Mouse (Mus musculus): ENCODE data around the gene Oaz2. TPM values are rescaled to one million over a fixed set of nuclear protein-coding genes. Genes with fewer than 3 reads are reported as not detected.
"Not testable (repeated sequence)": the region's sequence is repeated elsewhere in the genome, so short reads cannot be mapped to it uniquely, and the experiment has no call there.

Oaz2 gene
- total RNA-seq, 2 experiments from 2014 or later: 1.4 to 3.4 TPM

DNA sequence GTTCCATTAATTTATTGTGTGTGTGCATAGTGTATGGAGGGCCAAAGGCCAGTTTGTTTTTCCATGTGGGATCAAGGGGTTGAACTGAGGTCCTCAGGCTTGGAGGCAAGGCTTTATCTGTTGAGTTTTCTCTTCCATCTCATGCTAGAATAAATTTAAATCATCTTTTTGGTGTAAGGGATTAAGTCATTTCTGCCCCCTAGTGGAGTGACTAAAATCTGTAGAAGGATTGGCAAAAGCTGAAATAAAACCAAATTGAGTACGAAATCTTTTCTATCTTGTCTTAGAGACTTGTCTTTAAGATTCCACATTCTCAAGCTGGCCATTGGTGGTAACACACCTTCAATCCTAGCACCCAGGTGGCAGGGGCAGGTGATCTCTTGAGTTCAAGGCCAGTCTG is 15.2 kb downstream of the Oaz2 start:
- no peak for ATAC-seq (replicated peaks; ENCODE audit: low FRiP score, poor library complexity, severe bottlenecking)

DNA sequence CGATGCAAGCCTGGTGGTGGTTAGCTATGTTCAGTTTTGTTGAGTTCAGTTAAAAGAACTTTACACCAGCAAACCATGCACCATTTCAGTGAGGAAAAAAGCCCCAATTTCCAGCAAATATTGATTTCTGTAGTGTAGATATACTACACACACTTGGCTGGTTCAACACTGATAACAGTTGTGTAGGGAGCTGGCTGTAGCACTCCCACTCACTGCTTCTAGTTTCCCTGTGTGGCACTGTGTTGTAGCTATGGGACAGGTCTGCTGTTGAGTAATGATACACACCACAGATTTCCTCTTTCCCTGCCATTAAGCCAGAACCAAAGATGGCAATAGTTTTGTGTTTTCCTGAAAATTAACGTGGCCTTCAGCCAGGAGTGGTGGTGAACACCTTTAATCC is 16.9 kb downstream of the Oaz2 start:
- ATAC-seq (replicated peaks; ENCODE audit: low FRiP score, poor library complexity, severe bottlenecking): no peak

DNA sequence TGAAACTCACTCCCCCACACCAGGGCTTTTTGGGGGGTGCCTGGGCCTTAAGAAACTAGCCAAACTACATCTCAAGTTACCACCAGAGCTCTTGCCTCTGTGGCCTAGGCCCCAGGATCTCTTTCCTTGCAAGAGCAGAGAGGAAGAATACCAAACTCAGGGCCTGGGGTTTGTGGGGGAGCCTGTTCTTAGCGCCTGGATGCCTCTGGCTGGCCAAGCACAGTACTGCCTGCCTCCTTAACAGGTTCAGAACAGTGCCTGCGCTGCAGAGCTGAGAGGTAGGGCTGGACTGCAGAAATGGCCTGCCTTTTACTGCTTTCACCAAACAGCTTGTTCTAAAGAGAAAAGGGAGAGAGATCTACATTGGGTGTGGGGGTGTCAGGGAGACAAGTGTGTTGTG is 22.1 kb downstream of the Oaz2 start:
- ATAC-seq (replicated peaks; ENCODE audit: low FRiP score, poor library complexity, severe bottlenecking): not testable (repeated sequence)

DNA sequence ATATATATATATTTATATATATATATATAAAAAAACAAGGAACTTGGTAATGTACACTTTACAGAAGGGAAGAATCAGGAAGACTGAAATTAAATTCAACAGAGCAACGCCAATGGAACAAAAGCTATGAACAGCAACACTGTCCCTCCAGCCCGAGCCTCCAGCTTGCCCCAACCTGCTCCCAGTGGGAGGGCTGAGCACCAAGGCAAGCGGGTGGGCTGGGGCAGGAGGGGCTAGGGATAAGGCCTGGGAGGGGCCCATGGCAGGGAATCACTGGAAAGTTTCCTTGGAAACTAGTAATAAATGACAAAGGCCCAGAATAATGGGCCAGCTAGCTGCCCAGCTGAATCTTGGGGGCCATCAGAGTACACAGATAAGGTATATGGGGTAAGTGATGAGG is 24.7 kb downstream of the Oaz2 start:
- no peak for ATAC-seq (replicated peaks; ENCODE audit: low FRiP score, poor library complexity, severe bottlenecking)

DNA sequence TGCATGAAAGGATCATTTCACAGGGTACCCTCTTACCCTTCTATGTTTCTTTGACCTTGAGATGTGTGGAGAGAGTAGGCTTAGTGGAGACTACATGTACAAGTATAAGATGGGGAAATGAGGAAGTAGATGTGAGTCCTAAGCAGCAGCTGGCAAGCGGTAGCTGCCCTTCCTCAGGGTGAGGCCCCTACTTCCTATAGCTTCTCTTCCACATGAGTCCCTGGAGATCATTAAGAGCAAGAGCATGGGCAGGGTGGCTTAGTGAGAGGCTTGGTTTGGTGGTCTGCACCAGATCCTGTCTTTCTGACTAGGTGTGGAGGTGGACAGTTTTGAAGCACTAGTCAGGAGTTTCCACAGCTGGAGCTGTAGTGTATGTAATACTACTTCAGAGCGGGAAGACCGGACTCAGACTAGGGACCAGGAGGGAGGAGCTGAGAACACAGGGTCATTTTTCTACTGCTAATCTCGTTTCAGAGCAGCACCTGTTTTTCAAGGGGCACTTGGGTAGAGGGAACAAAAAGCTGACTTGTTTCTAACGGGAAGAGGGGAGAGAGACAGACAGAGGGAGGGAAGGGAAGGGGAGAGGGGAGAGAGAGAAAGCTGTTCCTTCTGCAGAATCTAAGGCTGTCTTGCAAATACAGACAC is 25.3 kb downstream of the Oaz2 start:
- ATAC-seq (replicated peaks; ENCODE audit: low FRiP score, poor library complexity, severe bottlenecking): no peak

DNA sequence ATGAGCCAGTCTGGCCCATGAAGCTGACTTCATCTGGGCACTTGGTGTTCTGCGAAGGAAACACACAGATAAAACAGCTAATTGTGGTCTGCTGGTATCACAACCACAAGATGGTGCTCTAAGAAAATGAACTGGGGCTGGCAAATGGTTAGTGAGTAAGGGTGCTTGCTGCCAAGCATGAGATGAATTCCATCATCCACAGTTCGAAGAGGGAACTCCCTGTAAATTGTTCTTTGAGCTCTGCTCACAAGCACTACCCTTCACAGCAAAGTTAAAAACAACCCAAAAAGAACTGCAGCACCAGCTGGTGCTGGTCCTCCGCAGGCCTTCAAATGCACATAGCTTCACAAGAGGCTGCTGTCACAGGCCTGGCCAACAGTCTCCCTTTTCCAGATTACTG is 27.8 kb downstream of the Oaz2 start:
- no peak for ATAC-seq (replicated peaks; ENCODE audit: low FRiP score, poor library complexity, severe bottlenecking)

DNA sequence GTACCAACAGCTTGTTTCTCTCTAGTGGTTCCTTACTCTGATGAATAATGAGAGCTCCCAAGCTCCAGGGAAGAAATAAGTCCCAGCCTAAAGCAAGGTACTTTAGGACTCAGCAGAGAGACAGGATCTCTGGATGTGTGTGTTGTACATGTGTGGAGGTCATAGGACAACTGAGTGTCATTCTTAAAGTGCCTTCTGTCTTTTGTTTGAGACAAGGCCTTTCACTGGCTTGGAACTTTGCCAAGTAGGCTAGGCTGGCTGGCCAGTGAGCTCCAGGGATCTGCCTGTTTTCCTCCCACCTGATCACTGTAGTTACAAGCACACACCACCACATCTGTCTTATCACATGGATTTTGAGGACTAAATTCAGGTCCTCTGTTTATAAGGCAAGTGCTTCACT is 28.5 kb downstream of the Oaz2 start:
- ATAC-seq (replicated peaks; ENCODE audit: low FRiP score, poor library complexity, severe bottlenecking): no peak

DNA sequence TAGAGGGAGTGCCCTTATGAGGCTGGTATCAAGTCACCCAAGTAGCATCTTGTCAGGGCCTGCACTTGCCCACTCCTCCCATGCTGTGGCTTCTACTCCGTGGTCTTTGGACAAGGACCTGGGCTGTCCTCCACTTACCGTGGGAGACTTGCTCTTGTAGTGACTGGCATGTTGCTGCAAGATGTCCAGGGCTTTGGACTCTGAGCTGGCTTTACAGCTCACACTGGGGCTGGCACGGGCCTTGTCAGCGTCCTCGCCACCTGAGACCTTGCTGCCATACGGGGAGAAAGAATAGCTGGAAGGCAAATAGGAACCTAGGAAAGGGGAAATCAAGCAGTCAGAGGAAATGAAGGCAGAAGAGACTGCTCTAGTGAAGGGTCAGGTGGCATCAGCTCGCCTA is 29.6 kb downstream of the Oaz2 start:
- no peak for ATAC-seq (replicated peaks; ENCODE audit: low FRiP score, poor library complexity, severe bottlenecking)

DNA sequence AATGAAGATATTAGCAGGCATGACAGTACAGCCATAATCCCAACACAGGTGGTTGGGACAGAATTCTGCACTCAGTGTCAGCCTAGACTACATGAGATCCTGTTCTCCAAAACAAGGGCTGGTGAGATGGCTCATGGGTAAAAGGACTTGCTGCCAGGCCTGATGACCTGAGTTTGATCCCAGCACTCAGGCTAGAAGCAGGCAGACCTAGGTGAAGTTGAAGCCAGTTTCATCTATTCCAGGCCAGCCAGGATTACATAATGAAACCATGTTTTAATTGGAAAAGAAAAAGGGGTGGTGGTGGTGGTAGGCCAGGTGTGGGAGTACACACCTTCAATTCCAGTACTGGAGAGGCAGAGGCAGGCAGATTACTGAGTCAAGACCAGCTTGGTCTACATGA is 30.2 kb downstream of the Oaz2 start:
- ATAC-seq (replicated peaks; ENCODE audit: low FRiP score, poor library complexity, severe bottlenecking): no peak

DNA sequence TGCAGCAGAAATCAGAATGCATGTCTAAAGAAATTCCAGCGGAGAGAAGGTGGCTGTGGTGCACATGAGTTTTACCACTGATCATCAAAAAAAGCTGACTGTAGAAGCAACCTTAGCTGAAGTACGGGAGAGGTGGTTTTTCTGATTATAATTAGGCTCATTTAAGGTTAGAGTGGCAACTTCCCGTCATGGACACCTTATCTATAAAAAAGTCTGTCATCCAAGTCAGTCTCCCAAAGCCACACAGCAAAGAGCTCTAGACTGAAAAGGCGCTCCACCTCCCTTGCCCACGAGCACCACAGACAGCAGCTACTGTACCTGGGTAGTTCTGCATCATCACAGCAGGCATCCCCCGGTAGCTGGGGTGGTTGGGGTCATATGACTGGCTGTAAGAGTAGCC is 32.7 kb downstream of the Oaz2 start:
- ATAC-seq (replicated peaks; ENCODE audit: low FRiP score, poor library complexity, severe bottlenecking): no peak

DNA sequence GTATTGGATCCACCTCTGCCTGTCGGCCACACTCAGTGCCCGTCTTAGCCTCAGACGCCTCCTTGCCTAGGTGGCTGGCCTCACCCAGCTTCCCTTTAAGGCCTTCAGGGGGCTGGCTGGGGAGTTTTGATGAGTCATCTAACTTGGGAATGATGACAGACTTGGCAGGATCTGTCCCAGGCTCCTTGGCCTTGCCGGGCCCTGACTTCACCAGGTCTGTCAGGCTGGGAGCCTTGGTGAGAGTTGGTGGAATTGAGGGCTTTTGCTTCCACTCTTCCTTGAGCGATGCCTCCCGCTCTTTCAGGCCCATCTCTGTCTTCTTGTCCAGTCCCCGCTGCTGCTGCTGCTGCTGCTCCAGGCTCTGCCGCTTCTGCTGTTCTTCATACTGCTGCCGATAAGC is 34.5 kb downstream of the Oaz2 start:
- ATAC-seq (replicated peaks; ENCODE audit: low FRiP score, poor library complexity, severe bottlenecking): no peak; the same call in 1 of the 2 replicates

DNA sequence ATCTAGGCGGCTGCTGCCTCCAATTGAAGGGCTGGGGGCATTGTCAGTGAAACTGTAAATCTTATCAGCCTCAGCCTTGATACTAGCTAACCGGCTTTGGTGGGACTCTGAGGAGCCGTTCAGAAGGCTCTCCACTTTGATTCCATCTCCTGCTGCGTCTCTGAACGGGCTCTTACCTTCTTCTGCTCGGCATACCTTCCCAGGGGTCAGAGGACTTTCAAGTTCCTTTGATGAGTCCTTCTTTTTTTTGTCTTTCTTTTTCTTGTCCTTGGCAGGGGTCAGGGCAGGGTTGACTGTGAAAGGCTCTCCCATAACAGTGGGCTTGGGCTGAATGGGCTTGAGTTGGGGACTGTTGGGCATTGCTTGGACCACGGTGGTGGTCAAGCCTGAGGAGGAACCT is 35.4 kb downstream of the Oaz2 start:
- ATAC-seq (replicated peaks; ENCODE audit: low FRiP score, poor library complexity, severe bottlenecking): no peak

DNA sequence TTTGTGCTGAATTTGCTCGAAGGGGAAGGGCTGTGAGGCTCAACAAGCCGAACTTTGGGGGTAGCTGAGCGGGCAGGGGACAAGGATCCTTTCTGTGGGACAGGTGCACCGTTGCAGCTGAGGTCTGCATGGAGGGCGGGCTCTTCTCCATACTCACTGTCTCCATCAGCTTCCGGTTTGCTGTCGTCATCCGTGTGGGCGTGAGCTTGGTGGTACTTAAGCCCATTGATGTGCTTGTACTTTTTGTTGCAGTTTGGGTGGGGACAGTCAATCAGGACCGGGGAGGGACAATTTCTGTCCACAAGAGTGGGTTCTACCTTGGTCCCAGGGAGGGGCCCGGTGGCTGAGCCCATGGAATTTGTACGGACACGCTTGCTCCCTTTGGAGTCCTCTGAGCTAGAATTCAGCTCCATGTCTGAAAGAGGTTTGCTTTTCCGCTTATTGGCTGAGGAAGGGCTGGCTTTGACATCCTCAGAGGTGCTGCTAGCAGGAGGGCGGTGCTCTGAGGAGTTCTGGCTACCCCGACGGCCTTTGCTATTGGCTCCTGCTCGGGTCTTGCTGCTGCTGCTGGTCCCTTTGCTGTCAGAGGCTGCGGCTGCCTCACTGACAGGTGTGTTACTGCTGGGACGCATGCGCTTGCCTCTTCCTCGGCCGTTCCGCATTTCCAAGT is 36.3 kb downstream of the Oaz2 start:
- ATAC-seq (replicated peaks; ENCODE audit: low FRiP score, poor library complexity, severe bottlenecking): no peak

DNA sequence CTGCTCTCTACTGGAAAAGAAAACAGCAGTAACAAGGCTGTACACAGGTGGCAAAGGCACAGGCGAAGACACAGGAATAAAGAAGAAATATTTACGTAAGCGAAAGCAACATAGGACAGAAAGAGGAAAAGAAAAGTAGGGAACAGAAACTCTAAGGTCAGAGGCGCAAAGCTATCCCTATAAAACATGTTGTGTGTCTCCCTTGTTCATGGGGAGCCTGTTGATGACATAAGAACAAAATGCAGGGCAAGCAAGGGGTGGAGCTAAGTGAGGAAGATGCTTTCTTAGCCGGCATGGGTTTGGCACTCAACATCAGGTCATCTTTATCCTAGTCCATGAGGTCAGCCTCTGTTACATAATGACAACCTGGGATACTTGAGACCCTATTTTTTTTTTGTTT is 50.4 kb downstream of the Oaz2 start:
- no peak for ATAC-seq (replicated peaks; ENCODE audit: low FRiP score, poor library complexity, severe bottlenecking)

DNA sequence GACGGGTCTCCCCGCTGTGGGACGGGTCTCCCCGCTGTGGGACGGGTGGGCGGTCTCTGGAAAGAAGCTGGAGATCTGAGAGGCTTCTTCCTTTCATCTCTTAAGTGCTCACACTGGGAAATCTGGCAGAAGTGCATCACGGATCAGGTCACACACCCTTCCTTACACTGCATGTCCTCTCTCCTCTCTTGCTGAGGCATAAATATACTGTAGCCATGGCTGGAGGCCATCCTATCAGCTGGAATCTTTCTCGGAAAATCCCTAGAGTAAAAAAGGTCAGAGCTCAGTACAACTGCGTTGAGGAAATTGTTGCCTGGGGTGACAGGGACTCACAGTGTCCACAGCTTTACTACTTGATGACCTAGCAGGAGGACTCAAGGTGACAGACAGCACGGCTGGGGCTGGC is 53.4 kb downstream of the Oaz2 start:
- no peak for ATAC-seq (replicated peaks; ENCODE audit: low FRiP score, poor library complexity, severe bottlenecking)

DNA sequence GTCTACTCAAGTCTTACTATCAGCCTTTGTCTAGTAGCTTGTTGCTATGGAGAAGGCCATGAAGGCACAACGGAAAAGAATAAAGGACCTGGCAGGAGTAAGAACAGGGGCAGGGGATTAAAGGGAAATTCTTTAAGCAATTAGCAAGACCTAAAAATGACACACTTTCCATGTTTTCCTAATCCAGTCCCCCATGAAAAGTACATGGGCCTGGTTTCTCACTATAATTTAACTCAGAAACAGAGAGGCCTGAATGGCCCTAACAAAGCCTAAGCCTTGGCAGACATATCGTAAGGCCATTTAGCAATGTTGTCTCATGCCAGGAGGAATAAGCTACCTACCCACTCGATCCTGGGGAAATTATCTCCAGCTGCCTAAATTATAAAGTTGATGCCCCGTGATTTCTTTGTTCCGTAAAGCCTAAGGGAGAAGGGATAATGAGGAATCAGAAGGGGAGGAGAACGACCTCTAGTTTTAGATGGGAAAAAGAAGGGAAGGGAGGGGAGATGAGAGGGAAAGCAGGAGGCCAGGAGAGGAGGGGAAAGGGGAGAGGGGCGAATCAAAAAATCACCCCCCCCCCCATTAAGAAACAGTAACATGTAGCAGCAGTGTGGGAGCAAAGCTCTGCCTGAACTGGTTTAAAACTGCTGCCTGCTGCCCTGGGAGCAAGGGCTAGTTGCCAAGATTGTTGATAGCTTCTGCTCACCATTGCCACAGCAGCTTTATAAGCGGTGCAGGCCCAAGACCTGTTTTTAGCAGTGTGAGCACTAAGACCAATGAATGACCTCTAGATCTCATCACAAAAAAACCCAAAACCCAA is 56.9 kb downstream of the Oaz2 start:
- no peak for ATAC-seq (replicated peaks; ENCODE audit: low FRiP score, poor library complexity, severe bottlenecking)

DNA sequence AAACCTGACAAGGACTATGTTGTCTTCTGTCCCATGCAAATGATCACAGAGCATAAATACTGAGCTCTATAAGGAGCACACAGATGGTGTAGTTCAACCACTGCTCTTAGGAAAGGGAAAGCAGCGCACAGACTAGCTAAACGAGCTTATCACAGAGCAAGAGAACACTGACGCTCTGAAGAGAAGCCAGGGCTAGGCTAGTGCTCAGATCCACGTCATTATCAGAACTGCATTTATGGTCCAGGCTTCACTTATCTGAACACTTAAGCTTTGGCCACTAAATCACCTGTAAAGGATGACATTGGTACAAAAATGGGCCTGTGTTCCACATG is 57.5 kb downstream of the Oaz2 start:
- no peak for ATAC-seq (replicated peaks; ENCODE audit: low FRiP score, poor library complexity, severe bottlenecking)

DNA sequence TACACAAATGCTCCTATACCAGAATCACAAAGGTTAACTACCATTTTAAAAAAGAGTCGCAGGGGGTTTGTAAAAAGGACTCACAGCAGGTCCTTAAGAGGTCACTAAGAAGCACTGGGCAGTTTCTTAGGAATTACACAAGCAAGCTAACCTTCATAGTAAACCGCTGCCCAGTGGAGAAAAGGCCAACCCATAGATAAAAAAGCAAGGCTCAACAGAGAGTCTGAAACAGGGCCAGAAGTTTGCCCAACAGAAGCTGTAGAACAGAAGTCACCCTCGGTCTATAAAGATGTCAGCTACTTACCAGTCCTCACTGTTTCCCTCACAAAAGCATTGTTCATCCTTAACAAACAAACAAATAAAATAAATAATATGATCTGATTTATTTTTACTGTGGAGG is 58.6 kb downstream of the Oaz2 start:
- ATAC-seq (replicated peaks; ENCODE audit: low FRiP score, poor library complexity, severe bottlenecking): no peak

DNA sequence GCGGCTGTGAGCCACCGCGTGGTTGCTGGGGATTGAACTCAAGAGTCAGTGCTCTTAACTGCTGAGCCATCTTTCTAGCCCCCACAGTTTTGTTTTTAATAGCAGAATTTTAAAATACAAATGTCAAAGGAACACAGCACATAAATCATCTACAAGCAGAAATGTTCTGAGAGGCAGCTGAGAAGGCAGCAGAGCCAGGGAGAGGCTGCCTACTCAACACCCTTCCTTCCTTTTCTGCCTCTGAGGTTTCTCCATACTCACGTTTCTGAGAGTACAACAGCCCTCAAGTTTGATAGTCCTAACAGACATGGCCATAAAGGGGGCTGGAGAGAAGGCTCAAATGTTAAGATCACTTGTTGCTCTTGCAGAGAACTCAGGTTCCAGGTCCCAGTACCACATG is 59.7 kb downstream of the Oaz2 start:
- no peak for ATAC-seq (replicated peaks; ENCODE audit: low FRiP score, poor library complexity, severe bottlenecking)

DNA sequence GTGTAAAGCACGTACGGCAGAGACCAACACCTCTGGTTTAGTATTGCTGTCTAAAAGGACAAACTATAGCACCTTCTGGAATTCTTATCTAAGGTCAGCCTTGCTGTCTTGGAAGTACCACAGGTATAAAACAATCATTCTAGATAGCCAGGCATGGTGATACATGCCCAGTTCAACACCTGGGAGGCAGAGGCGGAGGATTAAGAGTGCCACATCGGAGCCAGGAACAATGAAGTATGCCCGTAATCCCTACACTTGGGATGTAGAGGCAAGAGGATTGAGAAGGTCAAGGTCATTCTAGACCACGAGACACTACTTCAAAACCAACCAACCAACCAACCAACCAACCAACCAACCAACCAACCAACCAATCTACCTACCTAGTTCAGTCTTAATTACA is 60.8 kb downstream of the Oaz2 start:
- no peak for ATAC-seq (replicated peaks; ENCODE audit: low FRiP score, poor library complexity, severe bottlenecking)

DNA sequence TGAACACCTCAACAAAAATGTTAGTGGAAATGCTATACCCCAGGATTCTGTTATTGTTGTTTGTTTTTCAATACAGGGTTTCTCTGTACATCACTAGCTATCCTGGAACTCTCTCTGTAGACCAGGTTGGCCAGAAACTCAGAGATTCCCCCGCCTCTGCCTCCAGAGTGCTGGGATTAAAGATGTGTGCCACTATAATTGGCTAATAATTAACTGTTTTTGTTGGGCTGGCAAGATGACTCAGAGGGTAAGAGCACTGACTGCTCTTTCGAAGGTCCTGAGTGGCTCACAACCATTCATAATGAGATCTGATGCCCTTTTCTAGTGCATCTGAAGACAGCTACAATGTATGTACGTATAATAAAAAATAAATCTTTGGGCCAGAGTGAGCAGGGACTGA is 67.1 kb downstream of the Oaz2 start:
- ATAC-seq (replicated peaks; ENCODE audit: low FRiP score, poor library complexity, severe bottlenecking): no peak
